Mouse (Mus musculus): ENCODE data around the gene Kcnj6. TPM values are rescaled to one million over a fixed set of nuclear protein-coding genes. Genes with fewer than 3 reads are reported as not detected.

The Kcnj6 gene
- polyA plus RNA-seq, 1 experiment from 2014 or later, result not detected

DNA sequence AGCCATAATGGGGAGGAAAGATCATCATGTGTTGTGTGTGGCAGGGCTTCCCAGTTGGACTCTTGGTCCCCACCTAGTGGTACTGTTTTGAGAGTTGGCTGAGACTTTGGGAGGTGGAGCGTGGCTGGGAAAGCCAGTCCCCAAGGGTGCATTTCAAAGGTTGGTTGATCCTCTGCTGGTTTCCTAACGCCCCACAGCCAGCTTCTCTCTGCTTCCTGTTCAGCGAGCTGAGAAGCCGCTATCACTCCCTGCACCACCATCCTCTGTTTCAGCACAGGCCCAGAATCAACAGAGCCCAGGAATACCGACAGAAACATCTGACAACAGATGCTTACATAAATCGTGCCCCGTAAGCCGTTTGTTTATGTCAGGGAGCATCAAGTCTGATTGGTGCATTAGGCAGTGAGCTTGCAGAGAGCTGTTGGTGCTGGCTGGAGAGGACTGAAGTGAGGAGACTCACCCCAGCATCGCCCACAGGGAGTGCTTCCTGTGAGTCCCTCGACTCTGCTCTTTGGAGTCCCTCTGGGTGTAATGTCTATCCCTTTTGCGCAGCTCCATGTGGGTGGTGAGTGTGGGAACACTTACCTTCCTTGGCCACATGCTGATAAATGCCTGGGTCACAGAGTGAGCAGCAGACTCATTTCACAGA is 253.5 kb downstream of the Kcnj6 start:
- 4% methylated on average over 11 of the region's 11 CpGs for WGBS
- Histone ChIP-seq H3K36me3 (ENCODE audit: control insufficient read depth, insufficient read depth) (no peaks in the 10 kb centered on the region), H3K4me2 (replicated peaks; ENCODE audit: low read depth) (peak overlapping the region; percentile 27; the same call in 1 of the 2 replicates), H3K27ac (ENCODE audit: low read depth, low read length) (no peak overlapping the region), H3K4me3 (ENCODE audit: low read depth, low read length) (no peak overlapping the region), H3K27me3 (replicated peaks; ENCODE audit: control insufficient read depth, insufficient read depth, low read length) (no peaks in the 10 kb centered on the region), H3K9ac (ENCODE audit: low read depth, low read length) (no peak overlapping the region), H3K4me1 (replicated peaks; ENCODE audit: control insufficient read depth, insufficient read depth, low read length) (no peaks in the 10 kb centered on the region), H3K9me3 (ENCODE audit: control insufficient read depth) (no peaks in the 10 kb centered on the region)
- ATAC-seq, result peak; percentile 28; the same call in 1 of the 2 replicates
- TF ChIP-seq CTCF (IDR thresholded peaks at IDR 0.05; ENCODE audit: low read depth), result peak; percentile 77

DNA sequence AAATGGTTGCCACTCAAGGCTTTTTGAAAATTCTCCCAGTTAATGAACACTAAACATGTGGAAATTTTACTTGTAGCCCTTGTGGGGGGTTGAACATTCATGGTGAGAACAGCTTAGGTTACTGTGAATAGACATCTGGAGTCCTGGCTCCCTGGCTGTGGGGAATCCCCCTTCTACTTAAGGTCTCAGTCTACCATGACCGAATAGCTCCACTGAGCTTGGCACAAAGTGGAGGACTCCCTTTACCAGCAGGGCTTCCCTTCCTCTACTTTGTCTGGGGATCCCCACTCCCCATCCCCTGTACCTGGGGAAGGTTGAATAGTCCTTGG is 260.2 kb downstream of the Kcnj6 start:
- Histone ChIP-seq H3K9ac (ENCODE audit: low read depth, low read length) (no peak overlapping the region), H3K36me3 (ENCODE audit: control insufficient read depth, insufficient read depth) (no peaks in the 10 kb centered on the region), H3K27ac (ENCODE audit: low read depth, low read length) (no peak overlapping the region), H3K4me1 (replicated peaks; ENCODE audit: control insufficient read depth, insufficient read depth, low read length) (no peaks in the 10 kb centered on the region), H3K4me3 (ENCODE audit: low read depth, low read length) (no peak overlapping the region), H3K9me3 (ENCODE audit: control insufficient read depth) (no peaks in the 10 kb centered on the region), H3K4me2 (replicated peaks; ENCODE audit: low read depth) (no peak overlapping the region), H3K27me3 (replicated peaks; ENCODE audit: control insufficient read depth, insufficient read depth, low read length) (no peaks in the 10 kb centered on the region)
- no peak for TF ChIP-seq CTCF (IDR thresholded peaks at IDR 0.05; ENCODE audit: low read depth)
- no peak for ATAC-seq
- 91% methylated on average over 1 of the region's 1 CpGs for WGBS

DNA sequence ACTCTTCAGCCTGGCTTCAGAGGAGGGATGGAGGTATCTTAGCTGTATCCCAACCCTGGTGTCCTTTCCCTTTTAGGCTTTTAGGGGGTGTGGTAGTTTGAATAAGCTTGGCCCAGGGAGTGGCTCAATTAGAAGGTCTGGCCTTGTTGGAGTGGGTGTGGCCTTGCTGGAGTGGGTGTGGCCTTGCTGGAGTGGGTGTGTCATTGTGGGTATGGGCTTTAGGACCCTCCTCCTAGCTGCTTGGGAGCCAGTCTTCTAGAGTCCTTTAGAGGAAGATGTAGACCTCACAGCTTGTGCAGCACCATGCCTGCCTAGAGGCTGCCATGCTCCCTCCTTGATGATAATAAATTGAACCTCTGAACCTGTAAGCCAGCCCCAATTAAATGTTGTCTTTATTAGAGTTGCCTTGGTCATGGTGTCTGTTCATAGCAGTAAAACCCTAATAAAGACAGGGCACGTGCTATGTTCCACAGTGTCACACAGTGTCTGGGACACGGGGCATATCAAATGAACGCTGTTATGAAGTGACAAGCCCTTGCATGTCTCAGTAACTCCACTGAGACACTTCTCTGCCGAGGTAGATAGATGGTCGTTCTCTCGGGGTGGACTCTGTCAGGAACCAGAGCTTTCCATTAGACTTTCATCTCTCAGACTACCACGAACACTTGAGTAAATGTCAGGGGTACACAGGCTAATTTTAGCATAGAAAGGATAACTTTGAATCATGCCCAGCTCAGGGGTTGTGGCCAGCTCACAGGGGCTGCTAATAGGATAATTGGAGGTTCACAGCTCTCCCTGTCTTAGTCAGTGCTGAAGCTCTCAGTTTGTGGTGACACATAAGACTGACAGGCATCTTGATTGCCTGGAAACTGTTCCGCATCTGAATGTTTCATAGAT is 260.8 kb downstream of the Kcnj6 start:
- no peak for ATAC-seq
- WGBS, result 85% methylated on average over 8 of the region's 8 CpGs

DNA sequence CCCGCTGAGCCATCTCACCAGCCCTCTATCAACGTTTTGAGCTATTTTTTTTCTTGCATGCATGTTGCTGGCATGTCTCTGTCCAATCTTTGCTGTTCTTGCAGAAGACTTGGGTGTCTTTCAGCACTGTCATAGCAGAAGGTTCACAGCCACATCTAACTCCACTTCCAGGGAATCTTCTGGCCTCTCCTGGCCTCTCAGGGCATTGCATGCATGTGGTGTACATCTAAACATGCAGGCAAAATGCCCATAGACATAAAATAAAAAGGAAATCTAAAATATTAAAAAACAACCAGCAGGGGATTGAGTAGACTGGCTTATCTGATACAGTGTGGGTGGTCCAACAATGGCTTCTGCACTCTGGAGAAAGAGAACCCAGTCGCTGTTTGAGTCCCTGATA is 262.0 kb downstream of the Kcnj6 start:
- Histone ChIP-seq H3K4me3 (ENCODE audit: low read depth, low read length) (no peak overlapping the region), H3K4me1 (replicated peaks; ENCODE audit: control insufficient read depth, insufficient read depth, low read length) (no peaks in the 10 kb centered on the region), H3K4me2 (replicated peaks; ENCODE audit: low read depth) (no peak overlapping the region), H3K27ac (ENCODE audit: low read depth, low read length) (no peak overlapping the region), H3K36me3 (ENCODE audit: control insufficient read depth, insufficient read depth) (no peaks in the 10 kb centered on the region), H3K9me3 (ENCODE audit: control insufficient read depth) (no peaks in the 10 kb centered on the region), H3K9ac (ENCODE audit: low read depth, low read length) (no peak overlapping the region), H3K27me3 (replicated peaks; ENCODE audit: control insufficient read depth, insufficient read depth, low read length) (no peaks in the 10 kb centered on the region)
- no peak for ATAC-seq
- TF ChIP-seq CTCF (IDR thresholded peaks at IDR 0.05; ENCODE audit: low read depth), result peak; percentile 50
- WGBS, result 63% methylated on average over 3 of the region's 3 CpGs

More for the DNA sequence above, 260.8 kb downstream of the Kcnj6 start:
- no peak overlapping the region for H3K4me2 ChIP-seq (replicated peaks; ENCODE audit: low read depth)
- no peaks in the 10 kb centered on the region for H3K36me3 ChIP-seq (ENCODE audit: control insufficient read depth, insufficient read depth)
- H3K27ac ChIP-seq (ENCODE audit: low read depth, low read length), result no peak overlapping the region
- H3K9me3 ChIP-seq (ENCODE audit: control insufficient read depth), result no peaks in the 10 kb centered on the region
- H3K27me3 ChIP-seq (replicated peaks; ENCODE audit: control insufficient read depth, insufficient read depth, low read length), result no peaks in the 10 kb centered on the region
- no peak overlapping the region for H3K4me3 ChIP-seq (ENCODE audit: low read depth, low read length)
- H3K4me1 ChIP-seq (replicated peaks; ENCODE audit: control insufficient read depth, insufficient read depth, low read length), result no peaks in the 10 kb centered on the region
- no peak for TF ChIP-seq CTCF (IDR thresholded peaks at IDR 0.05; ENCODE audit: low read depth)
- H3K9ac ChIP-seq (ENCODE audit: low read depth, low read length), result no peak overlapping the region

DNA sequence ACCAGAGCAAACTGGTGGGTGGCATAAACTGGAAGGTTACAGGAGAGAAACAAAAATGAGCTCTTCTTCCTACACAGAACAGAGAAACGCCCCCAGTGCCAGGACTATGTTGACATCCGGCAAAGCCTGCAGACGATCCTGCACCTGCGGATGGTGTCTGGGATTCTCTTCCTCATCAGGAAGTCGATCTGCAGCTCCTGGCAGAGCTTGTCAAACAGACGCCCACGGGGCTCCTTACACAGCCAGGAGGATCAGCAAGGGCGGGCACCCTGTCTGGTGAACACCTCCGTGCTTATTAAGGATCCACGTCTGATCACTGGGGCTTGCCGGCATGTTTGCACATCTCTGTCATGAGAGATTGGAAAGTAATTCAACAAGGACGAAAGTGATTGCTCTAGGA is 266.5 kb downstream of the Kcnj6 start:
- no peak for TF ChIP-seq CTCF (IDR thresholded peaks at IDR 0.05; ENCODE audit: low read depth)
- no peaks in the 10 kb centered on the region for H3K27me3 ChIP-seq (replicated peaks; ENCODE audit: control insufficient read depth, insufficient read depth, low read length)
- no peak overlapping the region for H3K27ac ChIP-seq (ENCODE audit: low read depth, low read length)
- no peak overlapping the region for H3K4me2 ChIP-seq (replicated peaks; ENCODE audit: low read depth)
- no peak for ATAC-seq
- WGBS, result 38% methylated on average over 12 of the region's 12 CpGs
- no peaks in the 10 kb centered on the region for H3K36me3 ChIP-seq (ENCODE audit: control insufficient read depth, insufficient read depth)
- no peak overlapping the region for H3K4me3 ChIP-seq (ENCODE audit: low read depth, low read length)
- no peaks in the 10 kb centered on the region for H3K9me3 ChIP-seq (ENCODE audit: control insufficient read depth)
- H3K4me1 ChIP-seq (replicated peaks; ENCODE audit: control insufficient read depth, insufficient read depth, low read length), result no peaks in the 10 kb centered on the region
- H3K9ac ChIP-seq (ENCODE audit: low read depth, low read length), result no peak overlapping the region

- Histone ChIP-seq H3K27me3 (replicated peaks; ENCODE audit: control insufficient read depth, insufficient read depth, low read length) (no peaks in the 10 kb centered on the region), H3K9me3 (ENCODE audit: control insufficient read depth) (no peaks in the 10 kb centered on the region), H3K4me2 (replicated peaks; ENCODE audit: low read depth) (no peak overlapping the region), H3K9ac (ENCODE audit: low read depth, low read length) (no peak overlapping the region), H3K4me1 (replicated peaks; ENCODE audit: control insufficient read depth, insufficient read depth, low read length) (no peaks in the 10 kb centered on the region), H3K27ac (ENCODE audit: low read depth, low read length) (no peak overlapping the region), H3K4me3 (ENCODE audit: low read depth, low read length) (no peak overlapping the region), H3K36me3 (ENCODE audit: control insufficient read depth, insufficient read depth) (no peaks in the 10 kb centered on the region)
- TF ChIP-seq CTCF (IDR thresholded peaks at IDR 0.05; ENCODE audit: low read depth), result peak; percentile 22
- 89% methylated on average over 6 of the region's 6 CpGs for WGBS
- ATAC-seq, result no peak
Measured at GRCm38 (mm10) chr16:94729236-94729635, 268.3 kb downstream of the Kcnj6 start.
